Mouse (Mus musculus) myocyte (in vitro differentiated cells): ENCODE measurements around the gene Tnik.

Experiments used
- CEBPB ChIP-seq: IDR thresholded peaks from 2 replicates; pipeline ENCODE4 v1.6.1; 2011; ENCODE audit warnings: mild to moderate bottlenecking, moderate library complexity; ENCODE audit not compliant: poor library complexity, insufficient read depth, severe bottlenecking
- MAX ChIP-seq: IDR thresholded peaks from one replicate; pipeline ENCODE4 v1.6.1; 2011; ENCODE audit warnings: low read depth, mild to moderate bottlenecking, control low read depth
- MYOG ChIP-seq, 3 experiments: IDR thresholded peaks; one replicate each; pipeline ENCODE4 v1.6.1; 2011; ENCODE audit warnings: control low read depth in 2 of 3, low read depth in 2 of 3, mild to moderate bottlenecking in 2 of 3; ENCODE audit not compliant: insufficient read length in 2 of 3, control insufficient read depth in 1 of 3, insufficient read depth in 1 of 3
- POLR2A ChIP-seq: IDR thresholded peaks from one replicate; pipeline ENCODE4 v1.6.1; 2011; ENCODE audit warnings: low read depth, mild to moderate bottlenecking, control low read depth, moderate library complexity; ENCODE audit not compliant: insufficient read length
- POLR2AphosphoS2 ChIP-seq: IDR thresholded peaks from one replicate; pipeline ENCODE4 v1.6.1; 2011; ENCODE audit warnings: low read depth, control low read depth; ENCODE audit not compliant: insufficient read length
- USF1 ChIP-seq: IDR thresholded peaks from one replicate; pipeline ENCODE4 v1.6.1; 2011; ENCODE audit warnings: low read depth, mild to moderate bottlenecking, control low read depth, moderate library complexity

DNA sequence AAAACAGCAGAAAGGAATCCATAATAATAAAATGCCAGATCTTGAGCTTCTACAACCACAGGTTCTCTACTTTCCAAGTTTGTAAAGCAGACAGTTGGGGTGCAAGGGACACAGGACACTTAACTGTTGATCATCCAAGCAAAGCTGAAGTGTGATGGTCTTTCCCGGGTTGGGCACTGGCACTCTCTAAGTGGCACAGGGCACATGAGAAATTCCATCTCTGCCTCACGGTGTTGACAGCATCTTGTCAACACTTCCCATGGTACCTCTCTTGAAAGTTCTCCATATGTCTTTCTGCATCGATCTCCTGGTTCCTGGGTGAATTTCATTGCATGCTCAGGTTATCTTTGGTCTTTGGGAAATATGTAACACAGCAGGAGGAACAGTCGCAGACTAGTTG, 373.8 kb downstream of the Tnik start:
- TF ChIP-seq USF1: no peak
- TF ChIP-seq POLR2A: no peak
- no peak for TF ChIP-seq CEBPB
- TF ChIP-seq MAX: no peak
- TF ChIP-seq POLR2AphosphoS2: no peak
- TF ChIP-seq MYOG (IDR thresholded peaks at IDR 0.05; ENCODE audit: control insufficient read depth in 1 of 3, insufficient read depth in 1 of 3, insufficient read length in 2 of 3, low read depth in 2 of 3): no peak
